ENCODE assay signal across 8 mouse cellular contexts in genomic region chr10:95417496-95418236, GRCm38 (mm10). TPM values are rescaled to one million over a fixed set of nuclear protein-coding genes. Genes with fewer than 3 reads are reported as not detected.
DNase-seq lines count a peak whose midpoint lies in the region; ATAC-seq and TF ChIP-seq lines count a peak whose summit lies in the region.

No protein-coding gene starts in this region.

- intact Hi-C loops in left cerebral cortex, adult 2 months (cut with DNase I): loop anchor here (1.0 to 2.0 kb wide), 5 partner anchors 55 to 425 kb away; no protein-coding TSS in a partner anchor

- 1% methylated on average over 25 of the region's 25 CpGs for WGBS in cerebellum, adult 2 months
- WGBS in hindbrain, embryonic 11.5 days: under 1% methylated on average over 25 of the region's 25 CpGs
- WGBS in macrophage (ENCODE audit: missing documents): 3% methylated on average over 24 of the region's 25 CpGs

- no peaks in the 10 kb centered on the region for H3K36me3 ChIP-seq in hindbrain, embryonic 11.5 days (ENCODE audit: control insufficient read depth, insufficient read depth, low read length)
- H3K36me3 ChIP-seq in macrophage (ENCODE audit: inconsistent target): no peaks in the 10 kb centered on the region

- 0 out of 2 replicates have a peak, but pooled peaks have one; percentile 24 for ATAC-seq in frontal cortex, adult (ENCODE audit: low TSS enrichment)
- ATAC-seq in hindbrain, embryonic 11.5 days (ENCODE audit: low FRiP score): peak; percentile 26; the same call in 1 of the 2 replicates

- H3K9me3 ChIP-seq in hindbrain, embryonic 11.5 days (ENCODE audit: control insufficient read depth, low read length): no peaks in the 10 kb centered on the region

- peak overlapping the region; percentile 87 for H3K4me2 ChIP-seq in hindbrain, embryonic 11.5 days (replicated peaks; ENCODE audit: low read depth, low read length)

- H3K79me2 ChIP-seq in macrophage (ENCODE audit: inconsistent target): no peaks in the 10 kb centered on the region

- no peaks in the 10 kb centered on the region for H3K27me3 ChIP-seq in cerebellum, adult 2 months (ENCODE audit: control insufficient read depth, insufficient read depth, low read length)
- peaks cover 7% of the 10 kb centered on the region; the same call in 1 of the 2 replicates for H3K27me3 ChIP-seq in hindbrain, embryonic 11.5 days (ENCODE audit: control insufficient read depth, insufficient read depth, low read length)

- H3K4me1 ChIP-seq in cerebellum, adult 2 months (ENCODE audit: control insufficient read depth, insufficient read depth, low read length): no peaks in the 10 kb centered on the region
- peaks cover 3% of the 10 kb centered on the region; the same call in 1 of the 2 replicates for H3K4me1 ChIP-seq in hindbrain, embryonic 11.5 days (replicated peaks; ENCODE audit: control insufficient read depth, insufficient read depth, low read length)

- peak; percentile 79 for TF ChIP-seq CTCF in cerebellum, adult 2 months (IDR thresholded peaks at IDR 0.05; ENCODE audit: borderline replicate concordance, insufficient read depth, low read depth, low read length)
- TF ChIP-seq CTCF in left cerebral cortex, adult 2 months (IDR thresholded peaks at IDR 0.05): peak; percentile 85

- no peak overlapping the region for H3K9ac ChIP-seq in hindbrain, embryonic 11.5 days (ENCODE audit: low read depth, low read length)

- peak overlapping the region; percentile 57 for H3K4me3 ChIP-seq in cerebellum, adult 2 months (replicated peaks; ENCODE audit: insufficient read depth, low read depth, low read length)
- peak overlapping the region; percentile 60 for H3K4me3 ChIP-seq in hindbrain, embryonic 11.5 days (ENCODE audit: low read depth, low read length)
- peak overlapping the region; percentile 66 for H3K4me3 ChIP-seq in left cerebral cortex, adult 2 months
- peak overlapping the region; percentile 22; the same call in 1 of the 2 replicates for H3K4me3 ChIP-seq in macrophage (ENCODE audit: inconsistent target)

- TF ChIP-seq POLR2A in cerebellum, adult 2 months (IDR thresholded peaks at IDR 0.05; ENCODE audit: borderline replicate concordance, insufficient read depth, low read length): no peak

- peak; percentile 60 for DNase-seq in MEL-GATA-1-ER (ENCODE audit: extremely low read depth, low read depth)
- peak; percentile 69 to 70 for DNase-seq in cerebellum, adult 2 months
- peak; percentile 82 for DNase-seq in hindbrain, embryonic 11.5 days (ENCODE audit: low spot score)
- DNase-seq in left cerebral cortex, adult 2 months (ENCODE audit: extremely low spot score in 1 of 2, low spot score in 2 of 2): peak; percentile 51 to 63
- DNase-seq in right cerebral cortex, adult 2 months (ENCODE audit: low spot score in 2 of 2): peak; percentile 60 to 74
- DNase-seq in urinary bladder, postnatal 36 days (ENCODE audit: low spot score in 2 of 2): peak; percentile 68 to 78

- H3K27ac ChIP-seq in cerebellum, adult 2 months (ENCODE audit: insufficient read depth, low read length): no peak overlapping the region
- no peak overlapping the region for H3K27ac ChIP-seq in hindbrain, embryonic 11.5 days (ENCODE audit: low read depth, low read length)
- H3K27ac ChIP-seq in left cerebral cortex, adult 2 months: peak overlapping the region; percentile 85
- no peak overlapping the region for H3K27ac ChIP-seq in macrophage

RNA-seq across cellular contexts. Expression of gene Socs2, which starts 0.7 kb away (rescaled TPM):
- polyA plus RNA-seq in cerebellum, adult 2 months (2012; rRNA removed): 16.6 TPM in 2 replicates
- 58.2 and 61.4 TPM in 2 replicates for polyA plus RNA-seq in hindbrain, embryonic 11.5 days (2014; fragmentation: Nextera tagmentation; extraction: Ambion mirVana)
- total RNA-seq in left cerebral cortex, adult 2 months (2021): 10 to 100 TPM; 26.4 to 33.7 TPM
- 1 to 10 TPM in 17 of 26 experiments, under 1 TPM in 7, not detected in 2; 0.26 to 6.4 (median 1.7) TPM for total RNA-seq in macrophage (2018; cell fraction: chromatin; rRNA removed)
- total RNA-seq in macrophage (2018; cell fraction: cytosol; rRNA removed): 1 to 10 TPM in 8 of 26 experiments, under 1 TPM in 18; 0.34 to 2.7 (median 0.80) TPM
- total RNA-seq in macrophage (2018; cell fraction: nucleus; rRNA removed): 1 to 10 TPM in 25 of 26 experiments, under 1 TPM in 1; 0.89 to 7.0 (median 2.6) TPM
- polyA plus RNA-seq in macrophage (2018): 0.91 to 1.5 TPM (median 1.1 TPM) in 3 replicates
